Mouse (Mus musculus): ENCODE measurements around the gene Maip1. TPM values are rescaled to one million over a fixed set of nuclear protein-coding genes. Genes with fewer than 3 reads are reported as not detected.

The Maip1 gene
- total RNA-seq, 2 experiments from 2014 or later, result 11.6 to 11.9 TPM

DNA sequence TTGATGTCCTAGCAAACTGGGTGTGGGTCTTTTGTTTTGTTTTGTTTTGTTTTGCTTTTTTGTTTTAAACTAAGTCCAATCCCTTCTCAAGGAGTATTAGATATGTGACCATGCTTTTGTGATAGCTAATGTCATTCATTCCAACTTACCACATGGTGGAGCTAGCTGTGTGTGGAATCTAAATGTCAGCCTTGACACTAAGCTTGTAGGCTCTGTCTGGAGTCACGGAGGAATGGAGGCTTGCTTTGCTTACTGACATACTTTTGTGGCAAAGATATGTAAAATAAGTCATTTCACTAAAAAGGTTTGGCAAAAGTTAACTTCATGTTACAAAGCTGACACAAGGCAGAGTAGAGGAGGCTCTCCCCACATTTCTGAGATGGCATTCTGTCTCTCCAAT, 17.6 kb downstream of the Maip1 start:
- no peak for DNase-seq (ENCODE audit: low spot score in 2 of 2)

- peak; percentile 93 to 96 for DNase-seq (ENCODE audit: low spot score in 2 of 2)
Observed at GRCm38 (mm10) chr1:57428368-57429308, 22.5 kb downstream of the Maip1 start.

GRCm38 (mm10) chr1:57429786-57430483, 23.8 kb downstream of the Maip1 start:
- DNase-seq (ENCODE audit: low spot score in 2 of 2), result no peak

- no peak for DNase-seq (ENCODE audit: low spot score in 2 of 2)
Observed at GRCm38 (mm10) chr1:57433141-57433540, 27.0 kb downstream of the Maip1 start.

DNA sequence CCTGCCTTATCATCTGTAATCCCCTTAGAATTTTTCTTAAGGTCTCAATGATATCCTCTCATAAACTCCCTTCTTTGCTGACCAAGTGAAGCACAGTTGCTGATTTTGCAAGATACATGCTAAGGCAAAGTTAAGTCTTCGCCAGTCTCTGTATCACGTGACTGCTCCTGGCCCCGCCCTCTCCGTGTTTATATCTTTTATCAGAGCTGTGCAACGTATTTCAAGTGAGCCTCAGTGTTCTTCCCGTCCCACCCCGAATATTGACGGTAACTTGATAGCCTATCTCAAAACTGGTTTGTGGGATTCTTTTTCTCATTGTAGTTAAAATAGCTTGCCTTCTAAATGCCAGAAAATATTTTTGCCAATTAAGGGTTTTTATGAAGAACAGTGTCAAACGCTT, 30.3 kb downstream of the Maip1 start:
- DNase-seq (ENCODE audit: low spot score in 2 of 2), result no peak

GRCm38 (mm10) chr1:57436954-57437353, 30.8 kb downstream of the Maip1 start:
- peak in 1 of 2 experiments; percentile 11 for DNase-seq (ENCODE audit: low spot score in 2 of 2)

DNA sequence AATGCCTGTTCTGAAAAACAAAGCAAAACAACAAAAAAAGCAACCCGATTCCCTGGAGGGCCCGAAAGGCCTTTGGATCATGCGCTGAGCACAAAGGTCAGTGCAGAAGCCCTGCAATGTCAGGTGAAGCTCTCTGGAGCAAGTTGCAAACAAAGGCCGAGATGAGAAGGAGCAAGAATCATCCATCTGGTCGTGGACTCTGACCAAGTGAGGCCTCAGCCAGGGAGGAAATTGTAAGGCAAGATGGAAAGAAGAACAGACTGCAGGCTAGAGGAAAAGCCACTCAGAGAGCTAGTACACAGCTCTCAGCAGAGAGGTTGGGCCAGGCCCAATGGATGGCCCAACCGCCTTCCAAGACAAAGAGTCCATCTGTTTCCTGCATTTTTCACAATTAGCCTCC, 32.9 kb downstream of the Maip1 start:
- no peak for DNase-seq (ENCODE audit: low spot score in 2 of 2)

DNA sequence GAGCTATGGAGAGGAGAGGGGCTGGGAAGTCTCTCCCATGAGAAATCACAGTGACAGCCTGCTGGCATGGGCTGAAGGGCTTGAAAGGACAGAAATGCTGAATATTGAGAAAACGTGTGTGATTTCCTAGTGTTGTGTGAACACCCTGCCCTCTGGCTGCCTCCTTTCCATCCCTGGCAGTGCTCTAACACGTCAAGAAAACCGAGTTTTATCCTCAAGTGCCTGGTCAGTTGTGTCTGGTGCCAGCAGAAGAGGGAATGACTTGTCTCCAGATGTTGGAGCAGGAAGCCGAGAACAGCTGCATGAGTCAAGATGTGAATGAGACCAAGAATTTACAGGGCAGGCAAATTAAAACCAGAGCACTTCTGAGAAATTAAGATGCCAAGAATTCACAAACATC, 34.6 kb downstream of the Maip1 start:
- no peak for DNase-seq (ENCODE audit: low spot score in 2 of 2)

DNA sequence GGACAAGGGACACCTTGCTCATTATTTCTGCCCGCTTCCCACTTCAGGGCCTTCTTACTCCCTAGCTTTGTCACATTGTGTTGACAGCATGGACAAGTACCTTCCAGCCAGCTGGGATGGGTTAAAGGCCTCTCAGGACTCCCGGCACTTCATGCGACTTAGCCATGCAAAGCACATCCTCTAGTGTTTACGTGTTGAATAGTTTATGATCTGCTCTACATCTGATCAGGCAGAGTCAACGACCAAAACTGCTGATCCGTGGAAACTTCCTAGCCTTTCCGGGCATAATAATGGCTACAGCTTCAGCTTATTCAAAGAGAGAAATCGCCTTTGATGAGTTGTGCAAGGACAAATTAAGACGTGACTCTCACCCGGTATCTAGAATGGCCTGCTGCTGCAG, 39.6 kb downstream of the Maip1 start:
- no peak for DNase-seq (ENCODE audit: low spot score in 2 of 2)

- DNase-seq (ENCODE audit: low spot score in 2 of 2), result no peak
Observed at GRCm38 (mm10) chr1:57450241-57450640, 44.1 kb downstream of the Maip1 start.

DNA sequence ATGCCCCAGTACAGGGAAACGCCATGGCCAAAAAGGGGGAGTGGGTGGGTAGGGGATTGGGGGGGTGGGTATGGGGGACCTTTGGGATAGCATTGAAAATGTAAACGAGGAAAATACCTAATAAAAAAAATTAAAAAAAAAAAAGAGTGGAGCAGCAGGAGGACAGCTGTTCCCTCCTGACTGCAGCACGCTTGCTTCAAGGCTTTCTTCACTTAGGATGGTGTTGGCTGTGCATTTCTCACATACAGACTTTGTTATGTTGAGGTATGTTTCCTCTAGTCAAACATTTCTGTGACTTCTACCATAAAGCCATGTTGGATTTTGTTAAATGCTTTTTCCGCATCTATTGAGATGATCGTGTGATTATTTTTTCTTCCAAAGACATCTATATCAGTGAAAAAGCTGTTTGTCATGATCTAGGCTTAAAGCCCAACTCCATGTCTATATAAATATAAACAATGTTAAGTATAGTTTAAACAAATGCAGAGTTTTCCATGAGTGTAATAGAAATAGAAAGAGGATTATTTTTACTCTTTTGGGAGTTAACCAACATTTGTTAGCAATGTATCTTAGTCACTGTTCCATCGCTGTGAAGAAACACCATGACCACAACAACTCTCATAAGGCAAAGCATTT, 54.3 kb downstream of the Maip1 start:
- DNase-seq (ENCODE audit: low spot score in 2 of 2), result no peak

Other genes starting within 250 kb of the Maip1 start
- gene 1700066M21Rik, start 28.7 kb upstream of the Maip1 start, total RNA-seq (2021), result 10 to 100 TPM; 21.0 to 21.9 TPM
- gene Tyw5, start 773 bp downstream of the Maip1 start, total RNA-seq (2021), result 10 to 100 TPM; 18.2 to 23.1 TPM